Mouse (Mus musculus): Measurements from ENCODE around the gene Wtip.
"Not testable (repeated sequence)": the region's sequence is repeated elsewhere in the genome, so short reads cannot be mapped to it uniquely, and the experiment has no call there.

The Wtip gene

DNA sequence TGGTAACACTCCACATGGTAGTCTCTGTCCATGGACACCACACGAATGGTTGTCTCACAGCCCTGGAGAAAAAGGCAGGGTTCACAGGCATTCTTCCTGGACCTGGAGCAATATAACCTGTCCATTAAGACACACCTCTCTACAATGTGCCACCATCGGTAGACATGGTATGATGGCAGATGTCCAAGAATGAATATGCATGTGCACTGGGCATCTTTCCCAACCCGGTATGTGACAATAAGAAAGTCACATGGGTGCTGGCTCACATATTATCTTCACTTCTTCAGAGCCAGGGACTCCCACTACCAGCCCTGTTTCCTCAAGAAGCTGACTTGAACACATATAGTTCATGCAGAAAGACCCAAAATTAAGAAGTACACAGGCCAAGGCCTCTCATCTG lies 16.5 kb downstream of the Wtip start:
- DNase-seq: peak; percentile 23

GRCm38 (mm10) chr7:34109190-34109589 lies 23.9 kb downstream of the Wtip start:
- no peak for DNase-seq

DNA sequence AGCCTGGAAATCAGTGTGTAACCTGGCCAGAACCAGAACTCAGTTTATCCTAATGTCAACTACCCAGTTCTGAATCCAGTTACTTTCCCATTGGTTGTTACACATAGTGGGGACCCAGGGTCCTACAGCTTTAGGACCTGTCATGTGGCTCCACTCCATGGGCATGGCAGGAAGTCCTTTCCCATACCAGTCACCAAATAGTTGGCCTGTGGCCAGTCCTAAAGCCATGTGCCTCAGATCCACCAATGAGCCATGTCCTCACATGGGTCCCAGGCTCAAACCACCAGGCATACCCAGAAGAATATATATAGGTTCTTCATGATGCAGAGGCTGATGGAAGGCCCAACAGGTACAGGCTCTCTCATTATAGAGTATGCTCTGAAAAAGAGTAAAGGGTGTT lies 31.8 kb downstream of the Wtip start:
- DNase-seq: no peak

GRCm38 (mm10) chr7:34100002-34100401 lies 33.1 kb downstream of the Wtip start:
- DNase-seq: no peak

DNA sequence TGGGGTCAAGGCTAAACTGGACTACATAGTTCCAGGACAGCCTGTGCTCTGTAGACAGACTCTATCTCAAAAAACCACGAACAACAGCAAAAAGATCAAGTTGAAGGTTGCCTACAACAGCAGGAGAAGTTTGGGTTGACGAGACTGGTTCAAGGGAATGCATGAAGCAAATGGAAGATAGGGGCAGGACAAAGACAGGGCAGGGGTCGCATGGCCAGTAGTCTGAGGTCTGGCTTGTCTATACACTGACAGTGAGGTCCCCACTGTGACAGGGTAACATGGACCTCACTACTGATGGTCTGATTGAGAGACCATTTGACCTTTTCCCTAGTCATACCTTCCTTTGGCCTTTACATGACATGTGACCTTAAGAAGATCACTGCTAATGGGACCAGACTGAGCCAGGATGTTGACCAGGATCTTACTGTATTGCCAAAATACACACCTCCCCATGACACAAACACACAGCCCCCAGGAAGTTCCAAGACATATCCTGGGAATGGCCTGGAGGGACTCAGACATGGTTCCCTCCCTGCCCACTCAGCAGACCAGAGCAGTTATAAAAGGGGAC lies 38.1 kb downstream of the Wtip start, which contains the start of gene Scgb1b30:
Scgb1b30 (plus strand) TSS at position 521 of the 571 bp plus-strand sequence.
- no peak for DNase-seq

DNA sequence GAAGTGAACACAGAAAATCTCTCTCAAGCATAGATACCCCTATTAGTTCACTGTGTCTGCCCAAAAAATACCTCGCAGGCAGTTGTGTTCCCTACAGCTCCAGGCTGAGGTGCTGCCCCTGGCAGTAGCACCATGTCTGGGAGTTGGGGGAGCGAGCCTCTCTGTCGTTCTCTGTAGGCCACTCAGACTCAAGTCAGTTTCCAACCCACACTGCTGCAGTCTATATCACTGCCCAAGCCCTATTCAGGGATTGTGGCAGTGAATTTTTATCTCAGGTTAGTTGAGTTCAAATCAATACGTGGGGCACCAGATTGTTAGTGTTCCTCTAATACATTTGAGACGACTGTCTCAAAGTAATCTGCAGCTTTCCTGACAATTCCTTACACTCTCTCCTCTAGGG lies 64.9 kb downstream of the Wtip start:
- not testable (repeated sequence) for DNase-seq

Measured in kidney, adult 11 months (tissue).